Mouse (Mus musculus): ENCODE results near the gene Hist1h2ad.

Gene Hist1h2ad

DNA sequence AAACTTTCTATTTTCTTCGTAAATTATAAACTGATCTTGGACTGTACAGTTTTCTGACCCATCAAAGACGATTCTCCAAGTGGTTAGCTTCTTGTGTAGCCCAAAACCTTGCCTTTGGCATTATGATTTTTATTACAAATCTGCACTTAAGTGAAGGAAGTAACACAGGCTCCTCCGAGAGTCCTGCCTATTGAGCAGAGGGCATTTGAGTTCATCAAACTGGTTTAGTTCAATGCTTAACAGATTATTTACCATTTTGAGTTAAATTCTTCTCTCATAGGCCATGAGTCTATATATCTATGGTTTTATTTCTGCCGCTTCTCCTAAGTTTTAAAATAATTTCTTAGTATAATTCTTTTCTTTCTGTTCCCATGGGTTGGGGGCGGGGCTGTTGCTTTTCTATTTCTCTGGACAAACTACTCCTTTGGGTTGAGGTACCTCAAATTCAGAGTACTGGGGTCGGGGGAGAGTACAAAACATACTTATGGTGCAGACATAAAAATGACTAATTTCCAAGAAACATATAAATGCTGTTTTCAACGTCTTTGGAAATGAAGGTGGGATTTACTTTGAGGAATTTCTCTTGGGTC lies 48.8 kb downstream of the Hist1h2ad start:
- peak; percentile 21 for DNase-seq
